Mouse (Mus musculus) stomach, postnatal 0 days (tissue): ENCODE data around the gene Ano2. TPM values are rescaled to one million over a fixed set of nuclear protein-coding genes. Genes with fewer than 3 reads are reported as not detected.
A peak's percentile ranks its signal among the peaks of the same experiment; 100 is the strongest.

Experiments
- ATAC-seq: fragments of 200-750 bp; cut with Nextera tagmentation; 2 replicates; pipeline ENCODE4 v1.8.0; 2017; ENCODE audit not compliant: low FRiP score, low TSS enrichment
- DNase-seq: peaks from one replicate; pipeline ENCODE4 v3.0.0-alpha.2; 2016; ENCODE audit warnings: low spot score
- H3K27ac ChIP-seq: fragments of 300-500 bp; sonication (generic); replicated peaks from 2 replicates; pipeline ENCODE4 v1.5.1; 2014; ENCODE audit warnings: mild to moderate bottlenecking, control low read depth
- H3K27me3 ChIP-seq: fragments of 300-500 bp; sonication (generic); 2 replicates; pipeline ENCODE4 v1.6.1; 2014; ENCODE audit warnings: low read length; ENCODE audit not compliant: control insufficient read depth, insufficient read depth
- H3K36me3 ChIP-seq: fragments of 300-500 bp; sonication (generic); 2 replicates; pipeline ENCODE4 v1.6.1; 2014; ENCODE audit warnings: low read length, mixed read lengths; ENCODE audit not compliant: control insufficient read depth, insufficient read depth
- H3K4me1 ChIP-seq: fragments of 300-500 bp; sonication (generic); replicated peaks from 2 replicates; pipeline ENCODE4 v1.6.1; 2014; ENCODE audit warnings: antibody characterized with exemption; ENCODE audit not compliant: control insufficient read depth, insufficient read depth
- H3K4me2 ChIP-seq: fragments of 300-500 bp; sonication (generic); replicated peaks from 2 replicates; pipeline ENCODE4 v1.6.1; 2014; ENCODE audit warnings: low read depth, mild to moderate bottlenecking, control low read depth, moderate library complexity
- H3K4me3 ChIP-seq: fragments of 300-500 bp; sonication (generic); 2 replicates; pipeline ENCODE4 v1.5.1; 2014; ENCODE audit warnings: low read depth, low read length, control low read depth
- H3K9ac ChIP-seq: fragments of 300-500 bp; sonication (generic); 2 replicates; pipeline ENCODE4 v1.6.1; 2014; ENCODE audit warnings: mild to moderate bottlenecking, low read length, control low read depth, mixed read lengths
- H3K9me3 ChIP-seq: fragments of 300-500 bp; sonication (generic); 2 replicates; pipeline ENCODE4 v1.6.1; 2016; ENCODE audit warnings: low read length; ENCODE audit not compliant: control insufficient read depth
- CTCF ChIP-seq: IDR thresholded peaks from 2 replicates; pipeline ENCODE4 v1.5.1; 2016; ENCODE audit warnings: antibody characterized with exemption, low read depth, mild to moderate bottlenecking, moderate library complexity
- EP300 ChIP-seq: optimal IDR thresholded peaks from 2 replicates; pipeline ENCODE3; 2016; ENCODE audit warnings: antibody characterized with exemption
- WGBS: fragments of 180-500 bp; shearing (Covaris S2); extraction: QIAGEN DNeasy Blood & Tissue Kit; methylation state at CpG from one replicate; pipeline ENCODE4 v1.1.7; 2014; 5-methylcytosine and 5-hydroxymethylcytosine counted together
- polyA plus RNA-seq: library from polyadenylated mRNA; unstranded; fragments of >200 nt; fragmentation: Nextera tagmentation; extraction: Ambion mirVana; gene quantifications from 2 replicates; pipeline ENCODE4 v1.2.1, GENCODE M21; 2015

Gene Ano2
- 0.17 and 0.24 TPM in 2 replicates for polyA plus RNA-seq

DNA sequence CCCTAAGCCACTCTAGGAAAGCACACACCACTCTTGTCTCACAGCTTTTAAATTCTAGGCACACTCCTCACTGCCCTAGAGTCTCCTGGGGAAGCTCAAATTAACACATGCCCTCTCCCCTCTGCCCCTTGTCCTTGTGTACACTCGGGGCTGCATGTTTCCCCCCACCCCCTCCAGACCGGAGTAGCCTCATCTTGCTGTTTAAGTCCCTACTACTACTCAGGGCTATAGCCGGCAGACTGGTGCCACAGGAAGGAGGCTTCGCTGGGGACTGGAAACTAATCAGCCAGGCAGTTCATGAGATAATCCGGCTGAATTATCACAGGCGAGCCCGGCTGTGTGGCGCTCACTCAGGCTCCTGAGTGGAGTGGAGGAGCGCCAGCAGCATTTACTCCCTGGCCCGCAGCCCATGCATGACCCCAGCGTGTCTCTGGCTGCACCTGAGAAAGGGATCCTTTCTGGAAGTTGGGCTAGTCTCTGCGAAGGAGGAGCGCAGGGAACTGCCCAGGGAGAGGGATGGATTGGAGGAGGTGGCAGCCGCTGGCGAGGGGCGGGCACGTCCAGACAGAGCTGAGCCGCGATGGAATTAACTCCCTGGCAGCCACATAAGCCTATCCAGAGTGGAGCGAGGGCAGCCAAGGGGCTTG is at the start of gene Ano2:
Ano2 (plus strand) TSS at position 363 of the 647 bp plus-strand sequence.
- H3K4me2 ChIP-seq, result peak within 1 kb of the TSS; percentile 39; the same call in 1 of the 2 replicates
- no peak within 1 kb of the TSS for H3K27ac ChIP-seq
- TF ChIP-seq EP300, result no peak
- no peak for TF ChIP-seq CTCF
- H3K4me1 ChIP-seq, result no peaks in the 10 kb centered on the region
- ATAC-seq (no peak), DNase-seq (peak; percentile 18)
- no peaks in the 10 kb centered on the region for H3K9me3 ChIP-seq
- H3K9ac ChIP-seq, result no peak within 1 kb of the TSS
- 1% methylated on average over 18 of the region's 20 CpGs for WGBS
- no peaks in the 10 kb centered on the region for H3K27me3 ChIP-seq
- no peaks in the 10 kb centered on the region for H3K36me3 ChIP-seq
- H3K4me3 ChIP-seq, result no peak within 1 kb of the TSS

DNA sequence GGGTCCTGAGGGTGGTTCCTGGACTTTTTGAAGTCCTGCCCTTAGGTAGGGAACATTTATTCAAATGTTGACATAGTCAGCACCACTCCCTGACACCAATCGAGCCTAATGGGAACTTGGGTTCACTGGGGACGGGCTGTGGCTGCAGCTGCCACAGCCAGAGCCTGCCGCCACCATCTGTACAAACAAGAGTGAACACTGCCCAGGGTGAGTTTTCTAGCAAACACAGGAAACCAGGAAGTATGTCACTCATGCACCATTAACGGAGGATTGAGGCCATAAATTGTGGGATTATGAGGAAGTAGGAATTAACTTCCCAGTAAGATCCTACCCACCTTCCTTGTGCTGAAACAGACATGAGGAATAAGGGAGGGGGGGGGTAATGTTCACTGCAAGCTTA is 49.7 kb upstream of the Ano2 start:
- Histone ChIP-seq H3K9ac (no peak overlapping the region), H3K4me1 (no peaks in the 10 kb centered on the region), H3K36me3 (no peaks in the 10 kb centered on the region), H3K4me3 (no peak overlapping the region), H3K27me3 (no peaks in the 10 kb centered on the region), H3K4me2 (no peak overlapping the region), H3K27ac (no peak overlapping the region), H3K9me3 (no peaks in the 10 kb centered on the region)
- no peak for DNase-seq
- no peak for TF ChIP-seq EP300
- no peak for TF ChIP-seq CTCF
- ATAC-seq, result no peak
- 46% methylated on average over 4 of the region's 4 CpGs for WGBS

DNA sequence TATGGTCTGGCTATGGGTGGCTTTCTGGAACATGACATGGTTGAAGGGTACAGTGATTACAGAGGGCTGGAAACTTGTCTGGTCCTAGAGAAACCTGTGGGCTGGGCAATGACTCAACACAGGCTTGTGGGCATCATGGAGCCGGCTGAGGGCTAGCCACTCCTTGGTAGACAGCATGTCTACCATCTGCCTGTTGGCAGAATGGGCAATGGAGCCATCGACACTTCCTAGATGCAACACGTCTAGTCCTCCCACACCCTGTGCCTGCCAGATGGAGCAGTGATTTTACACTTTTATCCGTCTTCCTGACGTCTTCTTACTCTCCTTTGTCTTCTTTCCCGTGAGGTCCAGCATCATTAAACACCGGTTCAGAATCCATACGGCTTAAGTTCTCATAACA is 49.1 kb upstream of the Ano2 start:
- H3K36me3 ChIP-seq, result no peaks in the 10 kb centered on the region
- H3K4me1 ChIP-seq, result no peaks in the 10 kb centered on the region
- H3K4me2 ChIP-seq, result no peak overlapping the region
- no peak overlapping the region for H3K9ac ChIP-seq
- no peak for ATAC-seq
- WGBS, result 55% methylated on average over 8 of the region's 8 CpGs
- no peak overlapping the region for H3K4me3 ChIP-seq
- H3K27ac ChIP-seq, result no peak overlapping the region
- no peak for TF ChIP-seq CTCF
- no peak for TF ChIP-seq EP300
- no peaks in the 10 kb centered on the region for H3K27me3 ChIP-seq
- H3K9me3 ChIP-seq, result no peaks in the 10 kb centered on the region
- DNase-seq, result no peak

DNA sequence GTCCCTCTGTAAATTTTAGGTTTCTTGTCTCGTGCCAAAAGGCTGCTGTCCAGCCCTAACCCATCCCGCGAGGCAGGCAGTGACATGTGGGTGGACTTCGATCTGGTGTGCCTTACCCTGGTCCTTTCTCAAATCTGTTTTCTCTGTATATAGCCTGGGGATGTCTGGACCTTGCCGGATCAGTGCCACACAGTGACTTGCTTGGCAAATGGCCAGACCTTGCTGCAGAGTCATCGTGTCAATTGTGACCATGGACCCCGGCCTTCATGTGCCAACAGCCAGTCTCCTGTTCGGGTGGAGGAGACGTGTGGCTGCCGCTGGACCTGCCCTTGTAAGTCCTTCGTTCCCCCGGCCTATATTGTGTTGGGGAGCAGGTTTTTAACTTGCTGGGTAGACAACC is 41.3 kb upstream of the Ano2 start:
- TF ChIP-seq EP300, result no peak
- no peak for TF ChIP-seq CTCF
- H3K4me3 ChIP-seq, result no peak overlapping the region
- H3K9me3 ChIP-seq, result no peaks in the 10 kb centered on the region
- WGBS, result 72% methylated on average over 12 of the region's 12 CpGs
- no peak overlapping the region for H3K4me2 ChIP-seq
- DNase-seq (no peak), ATAC-seq (no peak)
- no peaks in the 10 kb centered on the region for H3K27me3 ChIP-seq
- no peak overlapping the region for H3K9ac ChIP-seq
- no peak overlapping the region for H3K27ac ChIP-seq
- H3K36me3 ChIP-seq, result no peaks in the 10 kb centered on the region
- H3K4me1 ChIP-seq, result no peaks in the 10 kb centered on the region

DNA sequence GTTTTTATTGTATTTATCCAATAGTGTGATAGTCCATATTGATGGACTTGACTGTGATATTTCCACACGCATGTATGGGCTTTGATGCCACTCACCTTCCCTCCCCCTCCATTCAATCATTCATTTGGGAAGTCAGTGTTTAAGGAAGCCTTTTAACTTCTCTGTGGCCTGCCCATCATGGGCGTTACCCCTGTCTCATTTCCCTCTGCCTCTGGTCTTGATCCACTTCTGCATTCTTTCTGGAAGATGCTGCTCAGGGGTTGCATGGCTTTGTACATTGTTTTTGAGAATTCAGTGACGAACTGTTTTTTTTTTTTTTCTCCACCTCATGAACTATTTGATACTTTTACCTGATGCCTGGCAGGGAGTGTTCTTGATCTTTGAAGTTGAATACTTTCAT is 38.9 kb upstream of the Ano2 start:
- H3K4me3 ChIP-seq, result no peak overlapping the region
- H3K9ac ChIP-seq, result no peak overlapping the region
- H3K4me1 ChIP-seq, result no peaks in the 10 kb centered on the region
- ATAC-seq (no peak), DNase-seq (no peak)
- no peak overlapping the region for H3K27ac ChIP-seq
- 73% methylated on average over 3 of the region's 3 CpGs for WGBS
- no peak for TF ChIP-seq CTCF
- no peak for TF ChIP-seq EP300
- H3K4me2 ChIP-seq, result no peak overlapping the region
- H3K27me3 ChIP-seq, result no peaks in the 10 kb centered on the region
- H3K9me3 ChIP-seq, result no peaks in the 10 kb centered on the region
- no peaks in the 10 kb centered on the region for H3K36me3 ChIP-seq

DNA sequence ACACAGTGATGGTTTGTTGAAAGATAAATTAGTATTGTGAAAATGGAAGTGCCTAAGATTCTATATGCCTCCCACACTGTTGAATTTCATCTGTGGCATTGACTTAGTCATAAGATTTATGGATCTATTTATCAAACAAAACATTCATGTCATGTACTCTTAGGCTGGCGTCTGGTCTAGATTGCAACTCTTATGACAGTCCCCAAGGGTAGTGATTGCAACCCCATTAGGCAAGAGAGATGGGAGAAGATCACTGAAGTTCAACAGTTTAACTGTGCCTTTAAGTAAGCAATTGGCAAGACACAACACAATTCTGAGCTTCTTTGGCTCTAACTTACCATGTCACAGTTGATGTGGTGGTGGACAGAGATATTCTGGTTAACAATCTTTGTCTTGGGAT is 36.8 kb upstream of the Ano2 start:
- H3K9ac ChIP-seq, result no peak overlapping the region
- ATAC-seq (no peak), DNase-seq (no peak)
- 26% methylated on average over 1 of the region's 1 CpGs for WGBS
- H3K27ac ChIP-seq, result no peak overlapping the region
- no peak overlapping the region for H3K4me2 ChIP-seq
- H3K4me1 ChIP-seq, result no peaks in the 10 kb centered on the region
- no peaks in the 10 kb centered on the region for H3K9me3 ChIP-seq
- no peaks in the 10 kb centered on the region for H3K27me3 ChIP-seq
- no peaks in the 10 kb centered on the region for H3K36me3 ChIP-seq
- H3K4me3 ChIP-seq, result no peak overlapping the region
- TF ChIP-seq EP300 (no peak), CTCF (no peak)
